ENCODE assay signal across 8 mouse cellular contexts in the genomic region with DNA sequence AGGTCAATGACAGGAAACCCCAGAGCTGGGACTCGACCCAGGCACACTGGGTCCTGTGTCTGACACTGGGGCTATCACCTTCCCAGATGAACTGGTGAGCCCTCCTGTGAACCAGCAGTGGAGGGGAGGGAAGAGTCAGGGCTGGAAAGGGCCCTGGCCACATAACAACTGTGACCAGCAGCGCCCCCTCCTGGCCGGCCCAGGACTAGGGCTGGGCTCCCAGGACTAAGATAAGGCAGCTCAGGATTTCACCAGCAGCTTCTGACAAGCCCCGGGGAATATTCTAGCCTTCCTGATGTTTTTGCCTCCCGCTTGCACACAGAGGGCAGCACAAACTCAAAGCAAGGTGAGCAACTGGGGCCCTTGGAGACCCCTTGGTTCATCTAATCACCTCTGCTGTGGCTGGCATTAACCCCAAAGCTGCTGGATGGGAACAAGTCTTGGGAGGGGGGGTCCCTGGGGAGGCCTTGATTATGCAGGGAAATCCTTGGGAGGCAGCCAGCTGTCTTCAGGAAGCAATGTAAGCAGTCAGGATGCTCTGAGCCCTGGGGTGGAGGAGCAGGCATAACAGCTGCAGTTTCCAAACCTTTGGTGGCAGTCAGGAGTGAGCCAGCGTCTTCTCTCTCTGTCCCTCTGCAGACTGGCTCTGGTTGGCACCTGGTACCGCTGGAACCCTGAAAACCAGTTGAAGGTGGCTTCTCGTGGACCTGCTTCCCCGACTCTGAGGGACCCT. TPM values are rescaled to one million over a fixed set of nuclear protein-coding genes. Genes with fewer than 3 reads are reported as not detected.
A peak's percentile ranks its signal among the peaks of the same experiment; 100 is the strongest.
DNase-seq lines count a peak whose midpoint lies in the region; ATAC-seq lines count a peak whose summit lies in the region.

Gene Ripor3, minus strand, starts transcription at position 683 of the 733 bp plus-strand sequence.

- DNase-seq in A20 (ENCODE audit: low read depth, low spot score), result peak; percentile 70
- peak; percentile 67 for DNase-seq in Muller cell, postnatal 12 days (ENCODE audit: inconsistent ontology term)
- peak; percentile 50 to 82 for DNase-seq in cerebellum, postnatal 14 days
- peak; percentile 62 for DNase-seq in heart, adult 8-10 months (ENCODE audit: low spot score)
- DNase-seq in kidney, postnatal 10 days, result peak; percentile 88
- DNase-seq in ovary, postnatal 14 days (ENCODE audit: low spot score), result peak; percentile 72
- peak; percentile 71 for DNase-seq in urinary bladder, postnatal 10 days (ENCODE audit: low spot score)

- no peaks in the 10 kb centered on the region for H3K9me3 ChIP-seq in lung, embryonic 16.5 days (ENCODE audit: control insufficient read depth, low read length)

- no peaks in the 10 kb centered on the region for H3K27me3 ChIP-seq in lung, embryonic 16.5 days (ENCODE audit: control insufficient read depth, insufficient read depth, low read depth, low read length)

- ATAC-seq in lung, embryonic 16.5 days (ENCODE audit: low read depth), result peak; percentile 55

- no peak within 1 kb of the TSS for H3K4me2 ChIP-seq in lung, embryonic 16.5 days (ENCODE audit: low read depth, low read length)

- 30% methylated on average over 9 of the region's 9 CpGs for WGBS in lung, embryonic 16.5 days

- 0 out of 2 replicates have a peak within 1 kb of the TSS, but pooled peaks have one; percentile 28 for H3K27ac ChIP-seq in lung, embryonic 16.5 days (ENCODE audit: low read length)

- no peak within 1 kb of the TSS for H3K4me3 ChIP-seq in lung, embryonic 16.5 days (ENCODE audit: low read length)

- no peak within 1 kb of the TSS for H3K9ac ChIP-seq in lung, embryonic 16.5 days (ENCODE audit: low read length)

- H3K4me1 ChIP-seq in lung, embryonic 16.5 days (replicated peaks; ENCODE audit: control insufficient read depth, insufficient read depth, low read length), result peaks cover 15% of the 10 kb centered on the region

- no peaks in the 10 kb centered on the region for H3K36me3 ChIP-seq in lung, embryonic 16.5 days (ENCODE audit: control insufficient read depth, insufficient read depth, low read length)

RNA-seq across cellular contexts. Expression of gene Ripor3, which starts in this region (rescaled TPM):
- total RNA-seq in heart, adult 8-10 months (2022), result under 1 TPM; 0.25 to 0.66 (median 0.53) TPM
- 2.0 and 2.5 TPM in 2 replicates for polyA plus RNA-seq in lung, embryonic 16.5 days (2015; fragmentation: Nextera tagmentation; extraction: Ambion mirVana)

Comparison
In these comparisons a context has a peak if more than half of its experiments do, and no peak if none do; other contexts are left out.
1. Peak in DNase-seq in heart, adult 8-10 months; RNA of the gene not detected or under 1 TPM.